Mouse (Mus musculus) layer of hippocampus, adult 8-10 months (tissue): ENCODE results near the gene Kcnh1. TPM values are rescaled to one million over a fixed set of nuclear protein-coding genes. Genes with fewer than 3 reads are reported as not detected.

Experiments used
- DNase-seq, 2 experiments: peaks; one replicate each; pipeline ENCODE4 v3.0.0; 2022; ENCODE audit warnings: low spot score in 2 of 2
- total RNA-seq, 4 experiments: library from RNA; stranded (reverse); gene quantifications; 2 replicates each; pipeline ENCODE4 v1.2.4; 2022

Gene Kcnh1
- total RNA-seq, 4 experiments from 2014 or later: 28.9 to 35.3 (median 32.4) TPM

DNA sequence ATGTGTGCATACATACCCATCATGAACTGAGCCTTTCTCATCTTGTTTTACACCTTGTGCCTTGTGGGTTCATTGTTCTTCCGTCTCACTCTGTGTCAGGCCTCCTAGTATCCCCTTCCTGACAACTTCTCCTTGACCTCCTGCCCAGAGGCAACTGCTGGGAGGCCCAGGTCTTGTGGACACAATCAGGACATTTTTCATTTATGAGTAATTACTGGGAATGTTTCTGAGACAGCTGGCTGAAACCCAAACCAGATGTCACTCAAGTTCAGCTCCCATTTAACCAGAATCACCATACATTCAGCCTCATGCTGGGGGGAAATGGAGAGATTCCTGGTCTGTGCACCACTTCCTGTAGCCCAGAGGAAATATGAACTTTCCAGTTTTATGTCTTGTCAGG, 263.9 kb downstream of the Kcnh1 start:
- no peak for DNase-seq

DNA sequence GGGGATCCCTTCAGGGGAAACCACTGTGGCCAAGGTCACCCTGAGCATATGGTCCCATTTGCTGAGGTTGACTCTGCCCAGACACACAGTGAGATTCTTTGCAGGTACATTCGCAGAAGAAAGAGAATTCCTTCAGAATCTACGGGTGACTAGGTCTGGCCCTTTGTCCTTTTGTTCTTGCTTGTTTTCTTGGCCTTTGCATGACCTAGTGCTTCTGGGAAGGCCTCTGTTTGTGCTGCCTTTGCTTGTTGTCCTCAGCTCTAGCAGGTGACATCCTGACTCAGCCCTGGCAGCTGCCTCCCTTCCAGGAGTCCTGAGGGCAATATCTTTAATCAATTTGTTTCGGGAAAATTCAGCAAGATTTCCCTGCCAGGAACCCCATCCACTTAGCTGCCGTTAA, 264.4 kb downstream of the Kcnh1 start:
- DNase-seq: no peak

DNA sequence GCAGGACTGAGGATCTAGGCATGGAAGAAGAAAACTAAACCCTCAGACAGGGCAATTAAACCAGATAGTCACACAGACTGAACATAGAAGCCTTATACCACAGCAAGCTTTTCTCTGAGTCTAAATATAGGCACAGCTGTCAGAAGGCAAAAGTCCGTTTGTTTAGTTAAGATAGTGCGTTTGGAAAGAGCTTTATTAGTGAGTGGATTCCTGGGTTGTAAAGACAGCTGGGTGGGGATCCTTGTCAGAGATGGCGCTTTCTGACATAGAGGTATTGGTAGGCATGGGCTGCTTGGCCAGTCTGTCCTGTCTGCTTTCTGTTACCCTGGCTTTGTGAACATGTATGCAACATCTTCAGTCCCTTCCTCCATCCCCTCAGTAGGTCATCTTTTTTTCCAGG, 266.5 kb downstream of the Kcnh1 start:
- no peak for DNase-seq

DNA sequence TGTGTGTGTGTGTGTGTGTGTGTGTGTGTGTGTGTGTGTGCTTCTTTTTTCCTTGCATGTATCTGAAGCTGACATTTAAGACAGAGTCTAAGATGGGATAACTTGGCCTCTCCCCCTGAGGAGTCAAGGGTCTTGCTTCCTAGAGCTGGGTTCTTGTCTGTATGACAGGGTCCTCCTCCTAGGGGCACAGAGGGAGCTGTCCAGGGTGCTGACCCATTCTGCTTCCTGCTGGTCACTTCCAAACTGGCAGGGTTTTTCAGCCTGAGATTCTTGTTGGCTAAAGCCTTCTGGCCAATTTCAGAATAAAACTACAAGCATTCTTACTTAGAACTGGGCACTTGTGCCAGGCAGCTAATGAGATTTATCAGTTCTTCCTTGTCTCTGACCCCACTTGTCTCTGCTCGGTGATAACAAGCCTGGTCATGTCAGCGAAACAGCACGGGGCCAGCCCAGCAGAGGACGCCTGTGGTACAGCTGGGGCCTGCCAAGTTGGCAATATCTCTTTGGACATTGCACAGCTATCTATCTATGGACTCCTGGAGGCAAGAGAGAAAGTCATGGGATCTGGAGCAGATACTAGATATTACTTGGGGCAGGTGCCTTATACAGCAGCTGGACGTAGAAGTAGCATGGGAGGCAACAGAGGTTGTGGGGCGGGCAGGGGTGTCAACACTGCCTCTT, 267.1 kb downstream of the Kcnh1 start:
- DNase-seq: no peak

DNA sequence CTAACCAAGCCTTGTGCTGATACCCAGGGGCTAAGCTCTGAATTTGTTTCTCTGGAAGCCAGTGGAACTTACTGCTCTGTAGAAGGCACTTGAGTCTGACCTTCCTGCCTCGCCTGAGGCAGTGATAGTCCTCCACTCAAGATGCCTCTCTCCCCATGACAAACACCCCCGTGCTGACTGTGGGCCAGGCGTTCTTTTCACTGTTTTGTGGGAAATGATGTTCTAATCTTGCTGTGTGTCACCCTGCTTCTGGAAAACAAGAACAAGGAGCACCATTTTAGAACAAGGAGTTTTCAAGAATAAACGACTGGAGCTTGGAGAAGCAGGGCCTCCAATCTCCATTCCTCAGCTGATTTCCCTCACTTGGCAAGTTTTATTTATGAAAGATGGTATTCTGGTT, 273.2 kb downstream of the Kcnh1 start:
- no peak for DNase-seq

DNA sequence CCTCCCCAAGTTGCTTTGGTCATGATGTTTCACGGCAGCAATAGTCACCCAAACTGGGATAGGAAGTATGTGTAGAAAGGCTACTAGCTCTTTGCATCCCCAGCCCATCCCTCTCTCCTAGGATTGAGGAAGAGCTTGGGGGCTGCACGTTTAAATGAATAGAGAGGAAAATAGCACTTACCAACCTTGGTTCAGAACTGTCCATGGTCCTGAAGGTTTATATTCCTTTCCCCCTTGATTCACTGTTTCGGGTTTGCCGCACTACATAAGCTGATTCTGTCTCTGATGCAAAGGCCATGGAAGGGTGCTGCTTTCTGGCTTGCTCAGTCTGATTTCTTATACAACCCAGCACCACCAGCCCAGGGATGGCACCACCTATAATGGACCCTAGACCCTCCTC, 281.8 kb downstream of the Kcnh1 start:
- DNase-seq: no peak

DNA sequence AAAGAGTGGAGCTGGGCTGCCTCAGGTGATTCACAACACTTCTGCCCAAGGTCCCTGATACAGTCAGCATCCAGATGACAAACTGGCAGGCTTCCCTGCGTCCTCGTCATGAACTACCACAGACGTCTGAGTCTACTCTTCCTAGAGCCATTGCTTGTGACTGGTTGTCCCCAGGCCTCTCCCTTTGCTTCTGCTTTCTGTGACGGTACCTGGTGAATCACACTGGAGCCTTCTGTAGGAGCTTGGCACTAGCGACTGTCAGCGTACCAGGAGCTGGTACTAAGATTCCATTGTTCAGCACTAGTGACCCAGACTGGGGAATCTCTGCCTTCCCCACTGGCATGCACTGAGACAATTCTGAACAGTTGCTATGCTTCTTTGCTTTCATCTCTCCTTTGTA, 282.6 kb downstream of the Kcnh1 start:
- no peak for DNase-seq

DNA sequence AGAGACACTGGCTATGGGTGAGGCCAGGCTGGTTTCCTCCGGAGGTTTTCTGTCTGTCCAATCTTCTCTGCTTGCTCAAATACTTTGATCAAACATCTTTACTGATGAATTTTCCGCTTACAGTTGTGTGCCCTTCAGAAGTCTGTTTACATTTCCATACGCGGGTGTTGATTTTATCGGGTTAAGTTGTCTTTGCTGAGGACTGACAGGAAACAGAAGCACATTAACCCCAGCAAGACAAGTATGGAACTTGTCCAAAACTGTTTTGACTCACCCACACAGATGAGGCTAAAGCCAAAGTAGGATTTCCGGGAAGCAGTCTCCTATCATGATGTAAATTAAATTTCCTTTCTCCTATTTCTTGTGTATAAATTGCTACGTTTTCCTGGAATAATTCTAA, 286.1 kb downstream of the Kcnh1 start:
- no peak for DNase-seq

DNA sequence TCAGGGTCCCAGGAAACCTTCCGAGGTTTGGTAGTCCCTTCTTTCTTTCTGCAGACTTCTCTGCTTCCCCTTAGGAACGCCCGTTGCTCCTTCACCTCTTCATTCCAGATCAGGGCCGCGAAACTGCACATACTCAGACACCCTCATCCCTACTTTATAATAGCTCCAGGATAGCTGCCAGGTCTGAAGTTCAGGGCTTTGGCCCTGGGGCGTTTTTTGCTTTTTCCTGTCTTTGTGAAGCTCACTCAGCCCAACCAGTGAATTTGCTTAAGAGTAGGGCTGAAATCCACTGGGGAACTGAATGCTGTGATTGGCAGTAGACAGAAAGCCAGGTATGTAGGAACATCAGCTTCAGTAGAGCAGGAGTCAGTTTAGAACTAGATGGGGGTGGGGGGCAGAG, 287.0 kb downstream of the Kcnh1 start:
- no peak for DNase-seq

DNA sequence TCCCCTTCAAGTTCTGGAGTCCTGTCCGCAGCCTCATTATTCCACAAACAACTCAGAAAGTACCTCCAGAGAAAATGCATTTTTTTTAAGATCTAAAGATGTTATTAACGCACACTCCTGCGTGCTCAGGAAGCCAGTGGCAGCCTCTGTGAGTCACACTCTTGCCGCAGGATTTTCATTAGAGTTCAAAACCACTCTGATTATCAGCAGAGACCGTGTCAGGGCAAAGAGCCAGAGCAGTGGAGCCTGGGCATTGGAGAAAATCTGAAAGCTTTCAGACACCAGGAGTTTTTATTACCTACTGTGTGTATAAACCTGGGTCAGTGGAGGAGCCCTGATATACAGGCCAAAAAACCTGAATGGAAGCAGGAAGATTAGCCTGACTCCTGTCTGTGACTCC, 287.6 kb downstream of the Kcnh1 start:
- no peak for DNase-seq

DNA sequence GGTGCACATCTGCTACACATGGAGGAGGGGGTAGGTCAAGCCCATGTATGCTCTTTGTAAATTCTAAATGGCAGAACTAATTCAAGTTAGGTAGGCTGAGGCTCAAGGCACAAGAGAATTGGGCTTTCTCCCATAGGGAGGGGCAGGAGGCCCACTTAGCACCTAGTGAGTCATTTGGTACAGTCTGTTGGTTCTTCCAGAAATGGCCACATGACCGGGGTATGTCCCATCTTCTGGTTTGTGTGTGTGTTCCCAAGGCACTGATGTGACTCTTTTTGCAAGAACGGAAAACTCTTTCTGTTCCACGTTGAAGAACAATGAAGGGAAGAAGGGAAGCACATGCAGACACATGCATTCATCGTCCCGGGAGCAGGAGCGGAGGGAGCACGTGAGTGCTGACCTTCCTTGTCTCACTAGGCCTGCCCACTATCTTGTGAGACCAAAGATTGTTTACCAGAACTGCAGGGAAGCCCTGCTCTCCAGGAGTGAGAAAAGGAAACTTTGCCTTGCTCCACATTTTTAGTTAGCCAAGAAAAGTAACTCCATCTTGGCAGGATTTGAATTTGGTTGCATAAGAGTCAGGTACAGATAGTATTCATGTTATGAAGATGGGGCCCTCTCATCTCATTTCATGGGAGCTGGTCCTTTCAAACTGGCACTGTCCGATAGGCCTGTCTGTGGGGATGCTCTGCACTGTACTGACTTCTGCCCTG, 289.7 kb downstream of the Kcnh1 start:
- no peak for DNase-seq

DNA sequence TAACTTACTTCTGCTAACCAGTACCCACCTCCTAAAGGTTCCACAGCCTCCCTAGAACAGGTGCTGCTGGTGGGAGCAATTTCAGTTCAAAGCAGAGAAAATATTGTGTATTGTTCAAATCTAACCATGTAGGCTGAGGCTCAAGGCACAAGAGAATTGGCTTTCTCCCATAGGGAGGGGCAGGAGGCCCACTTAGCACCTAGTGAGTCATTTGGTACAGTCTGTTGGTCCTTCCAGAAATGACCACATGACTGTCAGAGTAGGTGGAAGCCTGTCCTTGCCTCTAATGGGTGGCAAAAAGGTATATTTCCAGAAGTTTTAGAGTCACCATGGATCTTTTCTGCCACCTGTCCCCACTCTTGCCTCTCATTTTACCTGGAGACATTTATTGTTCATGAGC, 290.9 kb downstream of the Kcnh1 start:
- no peak for DNase-seq

DNA sequence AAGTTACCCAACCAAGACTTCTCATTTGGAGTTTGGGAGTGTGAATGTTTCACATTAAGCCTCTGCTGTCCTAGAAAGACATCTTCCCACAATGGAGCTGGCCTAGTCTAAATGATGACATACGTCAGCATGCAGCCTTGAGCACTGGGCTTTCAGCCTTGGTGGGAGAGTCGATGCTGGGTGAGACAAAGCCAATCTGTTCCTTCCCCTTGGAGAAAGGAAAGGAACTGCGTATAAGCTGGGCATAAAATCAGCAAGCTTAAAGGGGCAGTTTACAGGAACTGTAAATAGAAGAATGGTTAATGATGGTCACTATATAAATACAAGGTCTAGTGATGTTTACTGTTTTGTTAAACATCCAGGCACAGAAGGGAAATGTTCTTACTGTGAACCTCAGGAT, 294.5 kb downstream of the Kcnh1 start:
- DNase-seq: no peak

DNA sequence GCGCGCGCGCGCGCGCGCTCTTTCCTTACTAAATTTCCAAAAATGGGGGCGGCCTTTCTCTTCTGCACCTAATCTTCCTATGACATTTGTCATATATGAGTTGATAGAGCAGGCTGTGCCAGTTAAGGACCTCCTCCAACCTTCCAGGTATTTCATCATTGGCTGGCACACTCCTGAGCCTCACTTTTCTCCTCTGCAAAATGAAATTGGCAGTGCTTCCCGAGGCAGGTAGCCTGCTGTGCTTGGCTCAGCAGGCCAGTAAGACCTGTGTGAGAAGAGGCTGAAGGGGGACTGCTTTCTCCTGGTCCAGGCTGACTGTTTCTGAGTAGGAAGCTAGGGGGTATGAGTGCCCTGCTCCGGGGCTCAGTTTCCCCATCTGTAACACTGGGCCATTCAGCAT, 297.0 kb downstream of the Kcnh1 start:
- no peak for DNase-seq

DNA sequence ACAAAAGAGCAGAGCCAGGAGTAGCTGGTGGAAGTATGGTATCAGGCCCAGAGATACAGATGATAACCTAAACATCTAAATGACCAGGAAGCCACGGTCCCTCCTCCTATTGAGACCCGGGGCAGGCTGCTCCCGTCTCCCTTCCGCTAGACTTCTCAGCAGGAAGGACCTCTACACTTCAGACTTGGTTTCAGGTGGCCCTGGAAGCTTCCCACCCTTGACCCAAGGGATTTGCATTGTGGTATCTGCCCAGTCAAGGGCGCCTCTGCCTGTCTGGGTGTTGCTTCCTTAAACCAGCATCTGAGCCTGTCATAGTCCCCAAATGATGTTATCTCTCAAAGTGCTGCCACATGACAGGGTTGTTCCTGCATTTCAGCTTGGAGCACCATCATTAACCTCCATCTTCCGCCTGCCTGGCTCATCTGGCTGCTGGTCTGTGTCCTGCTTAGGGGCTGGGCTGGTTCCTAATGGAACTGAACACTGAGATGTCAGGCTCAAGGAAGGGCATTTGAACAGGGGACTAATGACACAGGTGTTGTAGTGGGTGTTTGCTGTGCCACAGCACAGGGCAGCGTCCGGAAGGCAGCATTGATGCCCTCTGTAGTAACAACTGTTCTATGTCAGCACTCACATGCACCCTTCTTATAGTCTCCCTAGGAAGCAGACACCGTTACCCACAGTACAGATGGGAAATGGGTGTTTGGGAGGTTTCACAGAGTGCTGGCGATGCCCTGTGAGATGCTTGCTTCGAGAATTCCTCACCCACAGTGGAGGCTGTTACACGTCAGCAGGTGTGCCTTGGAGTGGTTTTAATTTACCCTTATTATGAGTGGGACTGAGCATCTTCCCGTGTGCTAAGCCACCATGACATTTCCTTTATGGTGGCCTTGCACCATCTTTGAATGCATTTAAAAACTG, 299.6 kb downstream of the Kcnh1 start:
- DNase-seq: no peak

DNA sequence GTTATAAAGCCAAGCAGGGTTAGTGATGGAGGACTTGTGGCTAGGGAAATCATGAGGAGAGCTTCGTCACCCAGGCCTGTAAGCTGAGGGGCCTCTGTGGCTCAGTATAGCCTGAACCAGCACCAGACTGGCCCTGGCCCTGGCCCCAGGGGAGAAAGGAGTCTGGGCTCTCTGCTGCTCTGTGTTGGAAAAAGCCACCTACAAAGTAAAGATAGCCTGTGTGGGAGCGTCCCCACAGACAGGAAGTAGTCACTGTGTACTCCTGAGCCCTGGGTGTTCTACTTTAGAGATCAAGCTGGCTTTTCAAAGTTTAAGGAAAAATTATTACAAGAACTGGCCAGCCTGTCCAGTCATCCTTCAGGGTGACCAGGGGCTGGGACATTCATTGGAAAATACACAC, 306.9 kb downstream of the Kcnh1 start:
- no peak for DNase-seq

DNA sequence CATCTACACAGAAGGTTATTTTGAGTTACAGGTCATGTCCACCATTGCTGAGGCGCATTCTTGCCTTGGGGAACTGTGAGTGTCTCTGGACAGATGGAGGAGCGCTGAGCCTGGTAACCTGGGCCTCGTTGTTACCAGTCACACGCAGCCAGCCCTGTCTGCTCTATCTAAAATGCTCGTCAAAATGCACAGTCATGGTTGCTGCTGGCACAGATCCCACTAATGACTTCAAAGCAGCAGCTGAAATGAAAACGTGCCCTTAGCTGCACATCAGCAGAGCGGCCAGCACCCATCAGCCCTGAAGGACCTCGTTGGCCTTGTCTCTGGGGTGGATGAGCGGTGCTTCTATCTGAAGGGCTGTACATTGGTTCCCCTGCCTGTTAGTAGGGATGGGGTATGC, 311.4 kb downstream of the Kcnh1 start:
- no peak for DNase-seq

DNA sequence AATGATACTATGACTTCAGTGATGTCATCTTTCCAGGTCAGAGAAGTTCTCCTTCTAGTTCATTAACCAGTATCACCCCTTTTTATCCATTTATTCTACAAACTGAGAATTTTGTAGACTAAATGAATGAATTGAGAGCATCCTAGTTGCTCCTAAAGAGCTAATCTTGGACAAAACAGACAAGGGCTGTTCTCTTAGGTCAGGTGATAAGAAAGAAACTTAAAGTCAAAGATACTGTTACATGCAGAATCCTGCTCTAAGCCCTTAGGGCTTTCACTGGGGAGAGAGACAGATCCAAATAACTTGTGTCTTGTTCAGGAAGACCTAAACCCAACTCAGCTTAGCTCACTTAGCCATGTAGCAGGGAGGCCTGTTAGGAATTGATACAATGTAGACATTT, 312.3 kb downstream of the Kcnh1 start:
- no peak for DNase-seq

DNA sequence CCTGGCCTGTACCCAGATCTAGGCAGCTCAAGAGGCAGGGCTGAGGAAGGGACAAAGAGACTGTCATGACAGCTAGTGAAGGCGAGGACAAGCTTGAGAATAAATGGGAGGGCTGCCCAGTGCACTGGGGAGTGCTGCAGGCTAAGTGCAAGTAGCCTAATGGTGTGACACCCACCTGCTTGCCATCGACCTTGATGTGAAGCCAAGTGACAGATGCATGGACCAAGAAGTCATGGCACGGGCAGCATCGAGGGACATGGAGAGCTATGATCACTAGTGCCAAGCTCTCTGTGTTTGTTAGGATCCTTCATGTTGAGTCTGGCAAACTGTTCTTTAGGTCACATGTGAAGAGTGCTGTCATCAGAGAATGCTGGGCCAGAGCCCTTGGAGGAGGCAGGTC, 313.1 kb downstream of the Kcnh1 start:
- no peak for DNase-seq

DNA sequence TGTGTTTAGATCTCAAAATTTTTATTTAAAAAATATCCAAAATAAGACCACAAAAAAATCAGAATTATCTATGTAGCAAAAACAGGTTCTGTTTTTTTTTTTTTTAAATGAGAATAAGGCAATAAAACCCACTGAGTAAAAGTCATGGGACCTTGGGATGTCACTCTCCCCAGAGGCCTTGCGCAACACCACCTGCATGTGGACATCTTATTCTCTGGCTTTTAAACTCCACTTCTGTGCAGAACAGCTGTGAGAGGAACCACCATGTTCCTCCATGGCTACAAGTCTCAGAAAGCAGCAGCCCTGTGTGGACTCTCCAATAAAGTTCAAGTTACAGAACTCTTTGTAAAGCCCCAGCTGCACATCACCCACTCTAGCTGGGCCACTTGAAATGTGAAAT, 322.2 kb downstream of the Kcnh1 start:
- DNase-seq: no peak

DNA sequence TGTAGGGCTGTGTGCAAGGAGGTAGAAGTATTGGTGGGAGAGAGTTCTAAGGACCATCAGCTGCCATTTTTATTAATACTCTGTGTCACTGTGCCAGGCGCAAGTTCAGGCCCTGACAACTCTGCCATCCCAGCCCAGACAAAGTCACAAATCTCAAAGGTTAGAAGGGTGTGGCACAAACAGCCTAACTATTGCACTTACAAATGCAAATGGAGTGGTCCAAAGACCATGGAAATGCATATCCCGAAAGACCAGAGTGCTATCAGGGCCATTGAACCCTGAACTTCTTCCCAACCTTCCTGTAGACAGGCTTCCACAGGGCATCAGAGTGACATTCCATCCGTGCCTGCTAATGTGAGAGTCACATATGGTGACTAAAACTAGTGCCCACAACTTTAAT, 324.8 kb downstream of the Kcnh1 start:
- no peak for DNase-seq

DNA sequence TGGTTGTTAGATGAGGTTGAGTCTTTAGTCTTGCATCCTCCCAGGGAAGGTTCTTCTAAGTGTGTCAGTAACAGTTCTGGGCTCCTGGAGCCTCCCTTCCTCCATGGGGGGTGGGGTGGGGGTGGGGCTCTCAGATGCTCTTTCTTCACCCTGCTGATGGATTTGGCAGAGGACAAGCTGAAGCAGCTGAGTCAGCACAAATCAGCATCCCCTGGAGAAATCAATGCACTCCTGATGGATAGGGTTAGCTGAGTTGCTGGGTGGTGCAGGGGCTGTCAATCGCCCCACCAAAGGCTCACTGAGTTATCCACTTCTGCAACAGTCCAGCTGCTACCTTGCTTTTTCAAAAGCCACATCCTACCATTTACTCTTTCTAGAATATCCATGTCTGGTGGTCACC, 329.1 kb downstream of the Kcnh1 start:
- DNase-seq: no peak
